Mouse (Mus musculus) forebrain, embryonic 12.5 days (tissue): ENCODE measurements at regions not wholly inside any gene's neighbourhood (a gene's known extent, or its start where the extent isn't known, plus 50 kb on each side); places are given as distances from the start of the nearest gene placed in this dataset.

Experiments
- ATAC-seq: fragments of 200-750 bp; cut with Nextera tagmentation; 2 replicates; pipeline ENCODE4 v1.8.0; 2017; ENCODE audit warnings: moderate TSS enrichment; ENCODE audit not compliant: low FRiP score
- H3K27ac ChIP-seq: fragments of 300-500 bp; sonication (generic); 2 replicates; pipeline ENCODE4 v1.5.1; 2016; ENCODE audit warnings: mild to moderate bottlenecking
- H3K27me3 ChIP-seq: fragments of 300-500 bp; sonication (generic); 2 replicates; pipeline ENCODE4 v1.6.1; 2016; ENCODE audit warnings: mild to moderate bottlenecking
- H3K36me3 ChIP-seq: fragments of 300-500 bp; sonication (generic); replicated peaks from 2 replicates; pipeline ENCODE4 v1.6.1; 2016; ENCODE audit warnings: mild to moderate bottlenecking
- H3K4me1 ChIP-seq: fragments of 300-500 bp; sonication (generic); 2 replicates; pipeline ENCODE4 v1.6.1; 2016
- H3K4me2 ChIP-seq: fragments of 300-500 bp; sonication (generic); 2 replicates; pipeline ENCODE4 v1.6.1; 2016; ENCODE audit warnings: mild to moderate bottlenecking, moderate library complexity
- H3K4me3 ChIP-seq: fragments of 300-500 bp; sonication (generic); replicated peaks from 2 replicates; pipeline ENCODE4 v1.5.1; 2016; ENCODE audit warnings: mild to moderate bottlenecking
- H3K9ac ChIP-seq: fragments of 300-500 bp; sonication (generic); 2 replicates; pipeline ENCODE4 v1.6.1; 2016; ENCODE audit warnings: mild to moderate bottlenecking
- H3K9me3 ChIP-seq: fragments of 300-500 bp; sonication (generic); 2 replicates; pipeline ENCODE4 v1.6.1; 2016
- WGBS: fragments of 180-500 bp; shearing (Covaris S2); methylation state at CpG from one replicate; pipeline ENCODE4 v1.1.7; 2016; 5-methylcytosine and 5-hydroxymethylcytosine counted together

- no peak overlapping the region for H3K27ac ChIP-seq
- H3K4me2 ChIP-seq, result no peak overlapping the region
- no peak overlapping the region for H3K9ac ChIP-seq
- WGBS, result 94% methylated on average over 2 of the region's 2 CpGs
- H3K4me1 ChIP-seq, result no peaks in the 10 kb centered on the region
- no peaks in the 10 kb centered on the region for H3K9me3 ChIP-seq
- no peak for ATAC-seq
- no peaks in the 10 kb centered on the region for H3K36me3 ChIP-seq
- H3K27me3 ChIP-seq, result no peaks in the 10 kb centered on the region
- H3K4me3 ChIP-seq, result no peak overlapping the region
These were observed 3386.0 kb upstream of the Gm7489 start for GRCm38 (mm10) chr15:50498716-50499115.

- Histone ChIP-seq H3K4me3 (no peak overlapping the region), H3K36me3 (no peaks in the 10 kb centered on the region), H3K4me1 (no peaks in the 10 kb centered on the region), H3K9ac (no peak overlapping the region), H3K9me3 (no peaks in the 10 kb centered on the region), H3K4me2 (no peak overlapping the region), H3K27me3 (no peaks in the 10 kb centered on the region), H3K27ac (no peak overlapping the region)
- 91% methylated on average over 3 of the region's 3 CpGs for WGBS
- ATAC-seq, result no peak
These were observed 3376.6 kb upstream of the Gm7489 start for GRCm38 (mm10) chr15:50507999-50508624.

GRCm38 (mm10) chr15:50513036-50513435 is 3371.7 kb upstream of the Gm7489 start:
- no peaks in the 10 kb centered on the region for H3K27me3 ChIP-seq
- no peaks in the 10 kb centered on the region for H3K4me1 ChIP-seq
- H3K9me3 ChIP-seq, result no peaks in the 10 kb centered on the region
- ATAC-seq, result no peak
- 94% methylated on average over 5 of the region's 5 CpGs for WGBS
- H3K36me3 ChIP-seq, result no peaks in the 10 kb centered on the region
- H3K4me3 ChIP-seq, result no peak overlapping the region
- H3K4me2 ChIP-seq, result no peak overlapping the region
- H3K27ac ChIP-seq, result no peak overlapping the region
- no peak overlapping the region for H3K9ac ChIP-seq

- H3K4me1 ChIP-seq, result no peaks in the 10 kb centered on the region
- H3K4me2 ChIP-seq, result no peak overlapping the region
- no peak overlapping the region for H3K9ac ChIP-seq
- H3K4me3 ChIP-seq, result no peak overlapping the region
- no peaks in the 10 kb centered on the region for H3K27me3 ChIP-seq
- H3K27ac ChIP-seq, result no peak overlapping the region
- H3K9me3 ChIP-seq, result no peaks in the 10 kb centered on the region
- no peaks in the 10 kb centered on the region for H3K36me3 ChIP-seq
- ATAC-seq, result no peak
- WGBS, result 89% methylated on average over 2 of the region's 2 CpGs
These were observed 3359.9 kb upstream of the Gm7489 start for GRCm38 (mm10) chr15:50524841-50525240.

- WGBS, result 96% methylated on average over 1 of the region's 1 CpGs
- Histone ChIP-seq H3K4me1 (no peaks in the 10 kb centered on the region), H3K27me3 (no peaks in the 10 kb centered on the region), H3K27ac (no peak overlapping the region), H3K9ac (no peak overlapping the region), H3K4me3 (no peak overlapping the region), H3K4me2 (no peak overlapping the region), H3K9me3 (no peaks in the 10 kb centered on the region), H3K36me3 (no peaks in the 10 kb centered on the region)
- ATAC-seq, result no peak
These were observed 3350.2 kb upstream of the Gm7489 start for GRCm38 (mm10) chr15:50534490-50534889.

- Histone ChIP-seq H3K36me3 (no peaks in the 10 kb centered on the region), H3K27me3 (no peaks in the 10 kb centered on the region), H3K27ac (no peak overlapping the region), H3K9me3 (no peaks in the 10 kb centered on the region), H3K4me1 (no peaks in the 10 kb centered on the region), H3K9ac (no peak overlapping the region), H3K4me2 (no peak overlapping the region), H3K4me3 (no peak overlapping the region)
- WGBS, result 87% methylated on average over 3 of the region's 3 CpGs
- ATAC-seq, result no peak
These were observed 3321.1 kb upstream of the Gm7489 start for GRCm38 (mm10) chr15:50563611-50564010.

GRCm38 (mm10) chr15:50580811-50581210 is 3303.9 kb upstream of the Gm7489 start:
- Histone ChIP-seq H3K4me2 (no peak overlapping the region), H3K36me3 (no peaks in the 10 kb centered on the region), H3K9ac (no peak overlapping the region), H3K9me3 (no peaks in the 10 kb centered on the region), H3K4me3 (no peak overlapping the region), H3K27ac (no peak overlapping the region), H3K4me1 (no peaks in the 10 kb centered on the region), H3K27me3 (no peaks in the 10 kb centered on the region)
- no peak for ATAC-seq
- 92% methylated on average over 5 of the region's 5 CpGs for WGBS

- no peak for ATAC-seq
- Histone ChIP-seq H3K4me1 (no peaks in the 10 kb centered on the region), H3K9me3 (no peaks in the 10 kb centered on the region), H3K36me3 (no peaks in the 10 kb centered on the region), H3K27ac (no peak overlapping the region), H3K4me2 (no peak overlapping the region), H3K4me3 (no peak overlapping the region), H3K9ac (no peak overlapping the region), H3K27me3 (no peaks in the 10 kb centered on the region)
These were observed 3300.8 kb upstream of the Gm7489 start for GRCm38 (mm10) chr15:50583951-50584350.

- H3K4me1 ChIP-seq, result no peaks in the 10 kb centered on the region
- no peak overlapping the region for H3K27ac ChIP-seq
- H3K27me3 ChIP-seq, result no peaks in the 10 kb centered on the region
- H3K4me3 ChIP-seq, result no peak overlapping the region
- H3K9me3 ChIP-seq, result no peaks in the 10 kb centered on the region
- H3K36me3 ChIP-seq, result no peaks in the 10 kb centered on the region
- ATAC-seq, result no peak
- H3K4me2 ChIP-seq, result no peak overlapping the region
- H3K9ac ChIP-seq, result no peak overlapping the region
- 89% methylated on average over 6 of the region's 6 CpGs for WGBS
These were observed 3299.2 kb upstream of the Gm7489 start for GRCm38 (mm10) chr15:50585496-50585895.
